Mouse (Mus musculus) hematopoietic stem cell, adult 5-6 weeks (primary cell): Measurements from ENCODE around the gene Gm20441. TPM values are rescaled to one million over a fixed set of nuclear protein-coding genes. Genes with fewer than 3 reads are reported as not detected.

Source experiments
- ATAC-seq, 2 experiments: fragments of 125-278 bp in 1 of 2; replicated peaks in 1 of 2; 2 replicates each; pipeline ENCODE4 v1.8.0; 2016 to 2017; ENCODE audit warnings: inconsistent platforms in 2 of 2, mild to moderate bottlenecking in 2 of 2, moderate number of reproducible peaks in 2 of 2, low read depth in 1 of 2, moderate TSS enrichment in 1 of 2; ENCODE audit not compliant: low FRiP score in 2 of 2, poor library complexity in 2 of 2, severe bottlenecking in 2 of 2, insufficient read depth in 1 of 2, low TSS enrichment in 1 of 2
- total RNA-seq: library from RNA; stranded (forward); fragments of 172-1452, 232-1000 nt; gene quantifications from 2 replicates; pipeline ENCODE4 v1.2.3, GENCODE M21; 2017

Gm20441 gene
- total RNA-seq, 1 experiment from 2014 or later, result not detected

- no peak for ATAC-seq
Measured at GRCm38 (mm10) chr10:75756719-75757118, 24.0 kb downstream of the Gm20441 start.

- ATAC-seq, result peak; percentile 77 to 80
Measured at GRCm38 (mm10) chr10:75744017-75744416, 36.7 kb downstream of the Gm20441 start.

- ATAC-seq, result no peak
Measured at GRCm38 (mm10) chr10:75743369-75743768, 37.4 kb downstream of the Gm20441 start.

GRCm38 (mm10) chr10:75740866-75741265 lies 39.9 kb downstream of the Gm20441 start:
- ATAC-seq, result no peak

GRCm38 (mm10) chr10:75725449-75725848 lies 55.3 kb downstream of the Gm20441 start:
- no peak for ATAC-seq

Other genes with a start within 250 kb of the Gm20441 start
- not detected in 2 replicates for gene Lrrc75b, start 220.6 kb downstream of the Gm20441 start, total RNA-seq
- gene Ggt1, start 219.3 kb downstream of the Gm20441 start, total RNA-seq, result 2.4 TPM in 1 of 2 replicates, not detected in the other
- gene Ggt5, start 191.6 kb downstream of the Gm20441 start, total RNA-seq, result 22.8 and 27.9 TPM in 2 replicates
- gene Susd2, start 136.9 kb downstream of the Gm20441 start, total RNA-seq, result 0.20 TPM in 1 of 2 replicates, not detected in the other
- 27.9 and 29.3 TPM in 2 replicates for gene Cabin1, start 16.6 kb downstream of the Gm20441 start, total RNA-seq
- gene Ddt, start 7.5 kb downstream of the Gm20441 start, total RNA-seq, result 44.2 and 44.6 TPM in 2 replicates
- gene Gstt3, start 460 bp upstream of the Gm20441 start, total RNA-seq, result 12.2 and 12.6 TPM in 2 replicates
- gene Gstt1, start 17.6 kb upstream of the Gm20441 start, total RNA-seq, result 4.7 and 5.6 TPM in 2 replicates
- not detected in 2 replicates for gene Gstt4, start 41.6 kb upstream of the Gm20441 start, total RNA-seq
- 19.4 and 24.0 TPM in 2 replicates for gene Gstt2, start 56.5 kb upstream of the Gm20441 start, total RNA-seq
- gene Mif, start 79.3 kb upstream of the Gm20441 start, total RNA-seq, result 339 and 626 TPM in 2 replicates
- gene Derl3, start 112.5 kb upstream of the Gm20441 start, total RNA-seq, result 1.8 and 4.2 TPM in 2 replicates
- 68.7 and 101 TPM in 2 replicates for gene Smarcb1, start 140.7 kb upstream of the Gm20441 start, total RNA-seq
- gene Chchd10, start 152.2 kb upstream of the Gm20441 start, total RNA-seq, result 12.6 and 52.1 TPM in 2 replicates
- 0.79 and 18.0 TPM in 2 replicates for gene Mmp11, start 155.5 kb upstream of the Gm20441 start, total RNA-seq
- not detected in 2 replicates for gene Gm867, start 159.7 kb upstream of the Gm20441 start, total RNA-seq
- not detected in 2 replicates for gene Vpreb3, start 162.1 kb upstream of the Gm20441 start, total RNA-seq
- gene Gm5134, start 173.6 kb upstream of the Gm20441 start, total RNA-seq, result 0.15 and 1.3 TPM in 2 replicates